Mouse (Mus musculus) midbrain, embryonic 12.5 days (tissue): ENCODE results near the gene Dnajb14. TPM values are rescaled to one million over a fixed set of nuclear protein-coding genes. Genes with fewer than 3 reads are reported as not detected.
A peak's percentile ranks its signal among the peaks of the same experiment; 100 is the strongest.

Experiments used
- ATAC-seq: fragments of 200-750 bp; cut with Nextera tagmentation; 2 replicates; pipeline ENCODE4 v1.8.0; 2017; ENCODE audit warnings: low read depth, moderate TSS enrichment, moderate library complexity; ENCODE audit not compliant: low FRiP score
- H3K27ac ChIP-seq: fragments of 300-500 bp; sonication (generic); replicated peaks from 2 replicates; pipeline ENCODE4 v1.5.1; 2016; ENCODE audit warnings: mild to moderate bottlenecking
- H3K27me3 ChIP-seq: fragments of 300-500 bp; sonication (generic); 2 replicates; pipeline ENCODE4 v1.6.1; 2016; ENCODE audit warnings: mild to moderate bottlenecking
- H3K36me3 ChIP-seq: fragments of 300-500 bp; sonication (generic); 2 replicates; pipeline ENCODE4 v1.6.1; 2016
- H3K4me1 ChIP-seq: fragments of 300-500 bp; sonication (generic); 2 replicates; pipeline ENCODE4 v1.6.1; 2016
- H3K4me2 ChIP-seq: fragments of 300-500 bp; sonication (generic); replicated peaks from 2 replicates; pipeline ENCODE4 v1.6.1; 2016; ENCODE audit warnings: mild to moderate bottlenecking, moderate library complexity
- H3K4me3 ChIP-seq: fragments of 300-500 bp; sonication (generic); 2 replicates; pipeline ENCODE4 v1.5.1; 2016; ENCODE audit warnings: mild to moderate bottlenecking
- H3K9ac ChIP-seq: fragments of 300-500 bp; sonication (generic); replicated peaks from 2 replicates; pipeline ENCODE4 v1.6.1; 2016; ENCODE audit warnings: mild to moderate bottlenecking, moderate library complexity
- H3K9me3 ChIP-seq: fragments of 300-500 bp; sonication (generic); 2 replicates; pipeline ENCODE4 v1.6.1; 2016; ENCODE audit warnings: mild to moderate bottlenecking
- WGBS: fragments of 180-500 bp; shearing (Covaris S2); methylation state at CpG from one replicate; pipeline ENCODE4 v1.1.7; 2016; 5-methylcytosine and 5-hydroxymethylcytosine counted together
- polyA plus RNA-seq: library from polyadenylated mRNA; unstranded; fragments of >200 nt; fragmentation: Nextera tagmentation; extraction: Ambion mirVana; gene quantifications from 2 replicates; pipeline ENCODE4 v1.2.1, GENCODE M21; 2016

Dnajb14 gene
- polyA plus RNA-seq = 11.3 and 12.1 TPM in 2 replicates

DNA sequence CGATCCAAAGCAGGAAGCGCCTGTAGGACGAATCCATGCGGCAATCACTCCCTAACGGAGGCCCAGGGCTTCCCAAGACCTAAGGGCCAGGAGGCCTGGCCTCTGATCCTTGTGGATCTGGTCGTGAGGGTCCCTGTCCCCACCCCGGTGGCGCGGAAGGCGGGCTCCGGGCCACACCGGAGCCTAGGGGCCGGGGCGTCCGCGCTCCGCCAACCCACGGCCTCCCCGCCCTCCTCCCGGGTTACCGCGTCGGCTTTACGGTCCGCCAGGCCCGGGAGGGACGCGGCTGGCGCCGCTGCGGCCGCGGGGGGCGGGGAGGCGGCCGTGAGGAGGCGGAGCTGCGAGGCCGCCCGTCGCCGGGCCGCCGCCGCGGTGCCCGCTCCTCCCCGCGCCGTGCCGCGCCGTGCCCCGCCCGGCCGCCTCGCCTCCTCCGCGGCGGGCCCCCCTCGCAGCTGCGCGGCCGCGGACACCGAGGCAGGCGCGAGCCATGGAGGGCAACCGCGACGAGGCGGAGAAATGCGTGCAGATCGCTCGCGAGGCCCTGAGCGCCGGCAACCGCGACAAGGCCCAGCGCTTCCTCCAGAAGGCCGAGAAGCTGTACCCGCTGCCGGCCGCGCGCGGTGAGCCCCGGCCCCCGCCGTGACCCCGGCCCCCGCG, at the start of gene Dnajb14:
Dnajb14 (plus strand) TSS at position 239 of the 657 bp plus-strand sequence.
- ATAC-seq = peak; percentile 13
- Histone ChIP-seq H3K36me3 (peaks cover 5% of the 10 kb centered on the region; the same call in 1 of the 2 replicates), H3K4me3 (peak within 1 kb of the TSS; percentile 76), H3K9me3 (no peaks in the 10 kb centered on the region), H3K4me2 (peak within 1 kb of the TSS; percentile 82), H3K27ac (peak within 1 kb of the TSS; percentile 99), H3K27me3 (no peaks in the 10 kb centered on the region), H3K9ac (peak within 1 kb of the TSS; percentile 95), H3K4me1 (peaks cover 23% of the 10 kb centered on the region)
- under 1% methylated on average over 38 of the region's 94 CpGs for WGBS

DNA sequence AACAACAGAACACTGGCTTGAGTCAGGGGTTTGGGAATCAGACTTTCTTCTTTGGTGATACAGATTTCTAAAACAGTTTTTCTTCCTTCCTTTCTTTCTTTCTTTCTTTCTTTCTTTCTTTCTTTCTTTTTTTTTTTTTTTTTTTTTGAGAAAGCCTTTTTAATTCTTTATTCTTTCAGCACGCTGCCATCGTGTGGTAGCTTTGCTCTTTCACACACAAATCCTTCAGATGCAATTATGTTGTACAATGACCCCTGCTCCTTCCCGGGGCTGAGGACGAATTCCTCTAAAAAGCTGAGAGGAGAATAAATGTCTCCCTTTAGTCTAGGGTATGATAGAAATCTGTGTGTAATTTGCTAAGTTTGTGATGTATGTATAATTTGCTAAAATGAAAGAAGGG, 48.8 kb upstream of the Dnajb14 start:
- H3K4me1 ChIP-seq = 0 out of 2 replicates have a peak, but pooled peaks cover 9% of the 10 kb centered on the region
- WGBS = 9% methylated on average over 4 of the region's 4 CpGs
- H3K4me3 ChIP-seq = no peak overlapping the region
- H3K27me3 ChIP-seq = no peaks in the 10 kb centered on the region
- no peak overlapping the region for H3K4me2 ChIP-seq
- no peaks in the 10 kb centered on the region for H3K36me3 ChIP-seq
- no peak for ATAC-seq
- H3K9ac ChIP-seq = no peak overlapping the region
- no peaks in the 10 kb centered on the region for H3K9me3 ChIP-seq
- no peak overlapping the region for H3K27ac ChIP-seq

DNA sequence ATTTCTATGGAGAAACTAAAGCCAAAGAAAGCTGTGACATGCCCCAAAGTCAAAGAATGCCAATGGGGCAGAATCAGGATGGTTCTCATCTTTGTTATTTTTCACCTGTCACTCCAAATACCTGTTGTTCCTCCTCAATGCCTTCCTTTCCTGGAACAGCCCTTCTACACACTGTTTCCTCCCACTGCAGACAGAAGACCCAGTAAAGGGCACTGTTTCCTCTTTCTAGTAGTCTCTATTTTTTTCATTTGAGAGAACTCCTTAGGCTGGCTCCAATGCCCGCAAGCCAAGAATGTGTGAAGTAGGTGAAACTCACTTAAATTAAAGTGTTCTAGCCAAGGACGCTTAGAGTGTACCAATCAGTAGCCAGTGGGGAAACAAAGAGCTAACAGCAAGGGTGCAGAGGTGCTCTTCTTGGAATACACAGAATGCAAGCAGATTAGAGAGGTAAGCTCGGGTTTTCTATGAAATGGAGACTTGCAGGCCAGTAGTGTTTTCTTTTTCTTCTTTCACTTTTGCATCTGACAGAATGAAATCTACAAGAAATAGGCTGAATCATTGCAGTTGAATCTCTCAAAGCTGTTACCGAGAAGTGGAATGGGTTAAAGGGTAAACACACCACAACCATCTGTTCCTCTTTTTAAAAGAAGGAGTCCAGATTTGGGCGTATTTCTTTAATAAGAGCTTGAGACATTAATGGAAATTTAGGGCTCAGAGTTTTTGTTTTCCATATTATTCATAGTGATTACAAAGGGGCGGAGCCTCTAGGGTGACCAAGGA, 46.6 kb upstream of the Dnajb14 start:
- no peak for ATAC-seq
- no peak overlapping the region for H3K4me2 ChIP-seq
- H3K9ac ChIP-seq = no peak overlapping the region
- no peaks in the 10 kb centered on the region for H3K27me3 ChIP-seq
- 75% methylated on average over 6 of the region's 6 CpGs for WGBS
- 0 out of 2 replicates have a peak, but pooled peaks cover 9% of the 10 kb centered on the region for H3K4me1 ChIP-seq
- no peak overlapping the region for H3K27ac ChIP-seq
- H3K4me3 ChIP-seq = no peak overlapping the region
- peaks cover 3% of the 10 kb centered on the region for H3K9me3 ChIP-seq
- H3K36me3 ChIP-seq = no peaks in the 10 kb centered on the region

DNA sequence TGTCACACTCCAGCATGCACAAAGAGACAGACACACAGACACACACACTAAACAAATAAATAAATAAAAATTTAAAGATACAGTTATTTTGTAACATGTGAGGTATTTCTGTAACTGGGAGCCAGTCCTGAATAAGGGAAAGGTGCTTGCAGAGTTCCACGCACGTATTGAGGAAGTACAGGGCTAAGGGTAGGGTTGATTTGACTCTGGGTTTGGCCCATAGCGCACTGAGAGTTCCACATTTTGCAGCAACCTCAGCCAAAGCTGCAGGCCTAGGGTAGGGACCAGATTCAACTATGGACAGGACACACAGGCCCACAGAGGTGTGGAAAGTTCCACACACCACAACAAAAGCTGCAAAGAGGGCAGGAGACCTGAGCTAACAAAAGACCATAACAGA, 44.2 kb upstream of the Dnajb14 start:
- peaks cover 3% of the 10 kb centered on the region for H3K9me3 ChIP-seq
- 0 out of 2 replicates have a peak, but pooled peaks cover 5% of the 10 kb centered on the region for H3K4me1 ChIP-seq
- no peak overlapping the region for H3K4me3 ChIP-seq
- H3K36me3 ChIP-seq = no peaks in the 10 kb centered on the region
- WGBS = 90% methylated on average over 3 of the region's 3 CpGs
- no peak for ATAC-seq
- no peak overlapping the region for H3K4me2 ChIP-seq
- no peak overlapping the region for H3K9ac ChIP-seq
- H3K27me3 ChIP-seq = no peaks in the 10 kb centered on the region
- H3K27ac ChIP-seq = no peak overlapping the region

DNA sequence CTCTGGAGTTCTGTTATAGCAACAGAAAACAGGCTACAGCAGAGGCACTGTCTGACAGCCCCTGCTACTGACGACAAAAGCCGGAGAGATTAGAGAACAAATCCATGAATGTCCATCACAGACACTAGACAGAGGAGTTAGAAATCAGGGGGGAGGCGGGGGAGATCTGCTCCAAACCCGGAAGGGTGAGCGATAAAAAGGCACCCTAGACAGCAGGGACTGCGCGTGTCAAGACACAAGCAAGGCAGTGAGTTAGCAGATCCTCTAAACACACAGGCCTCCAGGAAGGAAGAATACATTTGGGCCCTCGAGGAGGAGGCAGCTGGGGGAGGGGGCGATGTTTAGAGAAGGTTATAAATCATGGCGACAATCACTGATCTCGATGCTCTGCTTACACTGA, 39.8 kb upstream of the Dnajb14 start:
- peak overlapping the region; percentile 56 for H3K27ac ChIP-seq
- H3K4me1 ChIP-seq = no peaks in the 10 kb centered on the region
- H3K9me3 ChIP-seq = peaks cover 3% of the 10 kb centered on the region
- WGBS = 38% methylated on average over 11 of the region's 11 CpGs
- no peak overlapping the region for H3K9ac ChIP-seq
- no peaks in the 10 kb centered on the region for H3K27me3 ChIP-seq
- ATAC-seq = peak; percentile 66; the same call in 1 of the 2 replicates
- H3K4me3 ChIP-seq = no peak overlapping the region
- H3K4me2 ChIP-seq = no peak overlapping the region
- no peaks in the 10 kb centered on the region for H3K36me3 ChIP-seq

DNA sequence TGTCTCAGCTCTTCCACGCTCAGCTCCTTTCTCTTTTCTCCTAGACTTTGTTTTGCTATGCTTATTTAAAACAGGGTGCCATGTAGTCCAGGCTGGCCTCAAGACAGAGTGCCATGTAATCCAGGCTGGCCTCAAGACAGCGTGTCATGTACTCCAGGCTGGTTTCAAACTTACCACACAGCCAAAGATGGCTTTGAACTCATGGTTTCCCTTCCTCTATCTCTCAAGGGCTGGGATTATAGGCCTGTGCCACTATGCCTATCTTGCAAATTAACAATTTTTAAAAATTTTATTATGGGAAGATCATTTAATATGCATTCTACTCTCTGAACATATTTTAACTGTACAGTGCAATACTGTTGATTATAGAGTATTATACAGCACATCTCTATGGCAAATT, 36.3 kb upstream of the Dnajb14 start:
- Histone ChIP-seq H3K36me3 (no peaks in the 10 kb centered on the region), H3K4me3 (no peak overlapping the region)

DNA sequence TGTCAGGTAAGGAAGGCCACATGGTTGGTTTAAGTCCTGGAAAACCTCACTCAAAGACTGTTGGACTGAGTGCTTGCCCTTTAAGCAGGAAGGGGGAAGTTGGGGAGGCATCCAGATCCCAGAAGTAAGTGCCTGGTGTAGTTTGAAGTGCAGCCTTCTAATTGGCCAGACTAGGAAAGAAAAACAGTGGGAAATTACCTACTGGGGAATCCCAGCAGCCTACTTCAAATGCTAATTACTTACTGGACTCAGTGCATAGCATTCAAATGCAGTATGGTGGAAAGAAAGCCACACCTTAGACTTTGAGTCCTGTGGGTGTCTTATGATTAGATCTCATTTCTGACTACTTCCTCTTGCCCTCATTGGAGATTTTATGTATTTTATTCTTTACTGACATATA, 34.3 kb upstream of the Dnajb14 start:
- no peaks in the 10 kb centered on the region for H3K9me3 ChIP-seq
- no peaks in the 10 kb centered on the region for H3K27me3 ChIP-seq
- no peaks in the 10 kb centered on the region for H3K36me3 ChIP-seq
- H3K9ac ChIP-seq = no peak overlapping the region
- no peak overlapping the region for H3K4me3 ChIP-seq
- H3K4me1 ChIP-seq = no peaks in the 10 kb centered on the region
- H3K4me2 ChIP-seq = no peak overlapping the region
- ATAC-seq = no peak
- no peak overlapping the region for H3K27ac ChIP-seq

More for the DNA sequence above, 36.3 kb upstream of the Dnajb14 start:
- 95% methylated on average over 2 of the region's 2 CpGs for WGBS
- no peaks in the 10 kb centered on the region for H3K27me3 ChIP-seq
- H3K4me1 ChIP-seq = no peaks in the 10 kb centered on the region
- H3K9me3 ChIP-seq = no peaks in the 10 kb centered on the region
- no peak for ATAC-seq
- no peak overlapping the region for H3K9ac ChIP-seq
- H3K27ac ChIP-seq = no peak overlapping the region
- no peak overlapping the region for H3K4me2 ChIP-seq

DNA sequence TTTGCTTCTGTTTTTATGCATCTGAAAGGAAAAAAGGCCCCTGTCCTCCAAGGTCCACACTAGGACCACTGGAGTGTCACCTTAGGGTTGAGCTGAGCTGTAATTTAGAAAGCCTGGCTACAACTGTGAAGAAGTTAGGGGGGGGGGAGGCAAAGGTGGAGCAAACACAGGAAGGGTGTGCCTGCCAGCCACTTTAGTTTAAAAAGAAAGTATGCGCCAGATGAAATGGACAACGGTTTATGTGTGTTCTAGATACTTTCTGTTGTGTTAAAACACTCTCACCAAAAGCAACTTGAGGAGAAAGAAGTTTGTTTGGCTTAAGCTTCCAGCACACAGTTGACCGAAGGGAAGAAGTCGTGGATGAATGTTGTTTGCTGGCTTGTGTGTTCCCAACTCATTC, 33.8 kb upstream of the Dnajb14 start:
- Histone ChIP-seq H3K36me3 (no peaks in the 10 kb centered on the region), H3K27ac (no peak overlapping the region), H3K9me3 (no peaks in the 10 kb centered on the region), H3K4me1 (no peaks in the 10 kb centered on the region), H3K9ac (no peak overlapping the region), H3K4me2 (no peak overlapping the region), H3K4me3 (no peak overlapping the region), H3K27me3 (no peaks in the 10 kb centered on the region)
- WGBS = 82% methylated on average over 4 of the region's 4 CpGs
- no peak for ATAC-seq

DNA sequence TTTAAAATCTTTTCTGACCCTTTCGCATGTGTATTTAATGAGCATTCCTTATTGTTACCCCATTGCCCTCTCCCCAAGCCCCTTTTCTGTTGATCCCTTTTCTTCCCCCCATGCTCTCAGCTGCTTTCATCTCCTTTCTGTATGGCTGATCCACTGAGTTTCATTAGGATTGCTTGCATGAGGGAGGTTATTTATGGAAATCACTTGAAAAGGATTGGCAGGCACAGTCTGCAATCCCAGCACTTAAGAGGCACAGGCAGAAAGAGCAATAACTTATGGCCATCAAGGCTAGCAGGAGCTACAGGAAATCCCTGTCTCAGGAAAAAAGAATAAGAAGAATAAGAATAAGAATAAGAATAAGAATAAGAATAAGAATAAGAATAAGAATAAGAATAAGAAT, 30.9 kb upstream of the Dnajb14 start:
- Histone ChIP-seq H3K27me3 (no peaks in the 10 kb centered on the region), H3K4me3 (no peak overlapping the region), H3K4me2 (no peak overlapping the region), H3K9me3 (no peaks in the 10 kb centered on the region), H3K9ac (no peak overlapping the region), H3K36me3 (no peaks in the 10 kb centered on the region), H3K4me1 (no peaks in the 10 kb centered on the region), H3K27ac (no peak overlapping the region)
- no peak for ATAC-seq
- WGBS = 60% methylated on average over 1 of the region's 1 CpGs

DNA sequence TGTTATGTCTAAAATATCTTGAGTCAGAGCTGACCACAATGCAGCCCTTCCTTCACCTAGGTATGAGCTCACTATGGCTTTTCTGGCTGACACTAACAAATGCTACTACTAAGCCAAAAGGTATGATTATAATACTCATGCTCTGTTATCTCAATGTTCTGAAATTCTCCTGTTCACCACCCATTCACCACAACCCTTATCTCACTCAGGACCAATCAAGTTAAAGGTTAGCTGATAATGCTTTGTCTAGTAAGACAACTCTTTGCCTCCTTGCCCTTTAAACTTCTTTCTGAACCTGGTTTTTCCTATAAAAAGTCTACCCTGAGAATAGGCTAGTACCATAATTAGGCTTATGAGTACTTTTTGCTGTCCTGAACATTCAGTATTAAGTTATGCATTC, 29.3 kb upstream of the Dnajb14 start:
- no peak for ATAC-seq

DNA sequence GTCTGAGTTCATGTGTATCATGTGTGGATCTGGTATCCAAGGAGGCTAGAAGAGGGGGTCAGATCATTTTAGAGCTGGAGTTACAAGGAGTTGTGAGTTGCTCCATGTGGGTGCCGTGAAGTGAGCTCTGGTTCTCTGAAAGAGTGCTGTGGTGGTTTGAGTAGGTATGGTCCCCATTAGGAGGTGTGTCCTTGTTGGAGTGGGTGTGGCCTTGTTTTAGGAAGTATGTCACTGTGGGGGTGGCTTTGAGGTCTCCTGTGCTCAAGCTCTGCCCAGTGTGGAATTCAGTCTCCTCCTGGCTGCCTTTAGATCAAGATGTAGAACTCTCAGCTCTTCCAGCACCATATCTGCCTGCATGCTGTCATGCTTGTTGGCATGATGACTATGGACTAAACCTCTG, 24.5 kb upstream of the Dnajb14 start:
- 82% methylated on average over 1 of the region's 1 CpGs for WGBS
- no peaks in the 10 kb centered on the region for H3K27me3 ChIP-seq
- H3K27ac ChIP-seq = no peak overlapping the region
- H3K9ac ChIP-seq = no peak overlapping the region
- H3K4me3 ChIP-seq = no peak overlapping the region
- H3K4me1 ChIP-seq = 0 out of 2 replicates have a peak, but pooled peaks cover 2% of the 10 kb centered on the region
- no peaks in the 10 kb centered on the region for H3K36me3 ChIP-seq
- ATAC-seq = no peak
- H3K9me3 ChIP-seq = no peaks in the 10 kb centered on the region
- no peak overlapping the region for H3K4me2 ChIP-seq

More for the DNA sequence above, 29.3 kb upstream of the Dnajb14 start:
- H3K27me3 ChIP-seq = no peaks in the 10 kb centered on the region
- H3K9ac ChIP-seq = no peak overlapping the region
- no peak overlapping the region for H3K4me3 ChIP-seq
- H3K9me3 ChIP-seq = no peaks in the 10 kb centered on the region
- H3K4me2 ChIP-seq = no peak overlapping the region
- no peak overlapping the region for H3K27ac ChIP-seq
- H3K36me3 ChIP-seq = no peaks in the 10 kb centered on the region
- no peaks in the 10 kb centered on the region for H3K4me1 ChIP-seq

DNA sequence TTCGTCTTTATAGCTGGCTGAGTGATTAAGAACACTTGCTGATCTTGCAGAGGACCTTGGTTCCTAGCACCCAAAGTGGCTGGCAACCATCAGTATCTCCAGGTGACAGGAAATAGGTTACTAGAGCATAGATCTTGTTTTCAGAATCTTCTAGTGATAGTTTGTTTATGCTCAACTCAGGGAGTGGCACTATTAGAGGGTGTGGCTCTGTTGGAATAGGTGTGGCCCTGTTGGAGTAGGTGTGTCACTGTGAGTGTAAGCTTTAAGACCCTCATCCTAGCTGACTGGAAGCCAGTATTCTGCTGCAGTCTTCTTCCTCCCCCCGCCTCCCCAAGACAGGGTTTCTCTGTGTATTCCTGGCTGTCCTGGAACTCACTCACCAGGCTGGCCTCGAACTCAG, 23.2 kb upstream of the Dnajb14 start:
- Histone ChIP-seq H3K36me3 (no peaks in the 10 kb centered on the region), H3K4me1 (0 out of 2 replicates have a peak, but pooled peaks cover 2% of the 10 kb centered on the region), H3K9ac (no peak overlapping the region), H3K27ac (no peak overlapping the region), H3K27me3 (no peaks in the 10 kb centered on the region), H3K4me2 (no peak overlapping the region), H3K9me3 (no peaks in the 10 kb centered on the region), H3K4me3 (no peak overlapping the region)
- ATAC-seq = no peak
- WGBS = 78% methylated on average over 3 of the region's 3 CpGs
